Mouse (Mus musculus): ENCODE results near the gene Clstn3. TPM values are rescaled to one million over a fixed set of nuclear protein-coding genes. Genes with fewer than 3 reads are reported as not detected.

Gene Clstn3
- polyA plus RNA-seq, 1 experiment from 2014 or later = 7.6 TPM

DNA sequence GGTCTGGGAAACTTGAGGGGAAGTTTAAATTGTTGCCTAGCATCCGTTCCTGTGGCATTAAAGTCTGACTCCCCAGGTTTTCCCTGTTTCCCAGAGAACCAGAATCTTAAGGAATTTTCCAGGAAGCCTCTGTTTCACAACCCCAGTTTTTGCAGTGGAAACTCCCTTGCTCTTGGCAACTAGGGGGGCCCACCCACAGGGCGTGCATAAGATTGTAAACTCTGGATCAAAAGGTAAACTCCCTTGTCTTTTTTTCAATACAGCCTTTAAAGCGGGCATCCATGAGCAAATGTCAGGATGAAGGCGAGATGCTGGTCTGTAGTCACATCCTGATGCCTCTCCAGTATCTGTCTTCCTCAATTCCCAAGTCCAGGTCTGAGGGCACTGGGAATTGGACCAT is 36.9 kb upstream of the Clstn3 start:
- Histone ChIP-seq H3K27me3 (replicated peaks; ENCODE audit: control insufficient read depth, insufficient read depth, low read length) (no peaks in the 10 kb centered on the region), H3K9ac (ENCODE audit: low read depth, low read length) (no peak overlapping the region), H3K9me3 (ENCODE audit: control insufficient read depth, low read length) (no peaks in the 10 kb centered on the region), H3K36me3 (ENCODE audit: control insufficient read depth, insufficient read depth, low read length) (no peaks in the 10 kb centered on the region; the same call in 1 of the 2 replicates), H3K4me3 (ENCODE audit: low read depth, low read length) (no peak overlapping the region), H3K4me1 (replicated peaks; ENCODE audit: control insufficient read depth, insufficient read depth, low read length) (no peaks in the 10 kb centered on the region), H3K4me2 (no peak overlapping the region), H3K27ac (ENCODE audit: low read depth, low read length) (no peak overlapping the region)
- ATAC-seq (replicated peaks; ENCODE audit: low FRiP score) = no peak
- WGBS = 73% methylated on average over 4 of the region's 4 CpGs
- no peak for DNase-seq (ENCODE audit: low spot score)

DNA sequence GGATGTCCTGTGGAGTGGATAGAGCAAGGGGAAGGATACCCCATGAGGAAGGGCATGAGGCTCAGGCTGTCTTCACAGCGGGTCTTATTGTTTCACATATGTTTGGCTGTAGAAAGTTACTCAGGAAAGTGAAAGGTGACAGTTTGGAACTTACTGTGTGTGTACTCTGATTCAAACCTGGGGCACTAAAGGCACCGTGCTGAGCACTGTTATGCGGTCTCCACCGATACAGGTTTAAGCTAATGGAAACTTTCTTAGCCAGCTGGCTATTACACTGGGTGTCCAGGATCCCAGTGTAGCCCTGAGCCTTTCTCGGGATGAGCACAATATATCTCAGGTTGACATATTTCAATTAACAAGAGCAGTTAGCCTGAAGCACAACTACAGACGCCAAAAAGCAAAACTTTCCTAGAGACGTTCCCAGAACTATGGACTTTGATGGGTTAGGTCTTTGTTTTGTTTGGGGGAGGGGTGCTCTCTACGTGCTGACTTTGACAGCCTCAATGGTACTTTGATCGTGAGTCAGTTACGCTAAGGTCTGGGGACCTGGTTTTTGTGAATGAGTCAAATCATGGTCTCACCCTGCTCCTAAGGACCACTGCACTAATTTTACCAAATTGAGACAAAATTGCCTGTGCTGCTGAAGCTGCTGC is 35.4 kb upstream of the Clstn3 start:
- Histone ChIP-seq H3K4me1 (replicated peaks; ENCODE audit: control insufficient read depth, insufficient read depth, low read length) (no peaks in the 10 kb centered on the region), H3K27me3 (replicated peaks; ENCODE audit: control insufficient read depth, insufficient read depth, low read length) (no peaks in the 10 kb centered on the region), H3K9ac (ENCODE audit: low read depth, low read length) (no peak overlapping the region), H3K4me2 (no peak overlapping the region), H3K9me3 (ENCODE audit: control insufficient read depth, low read length) (no peaks in the 10 kb centered on the region), H3K36me3 (ENCODE audit: control insufficient read depth, insufficient read depth, low read length) (no peaks in the 10 kb centered on the region), H3K27ac (ENCODE audit: low read depth, low read length) (no peak overlapping the region; the same call in 1 of the 2 replicates), H3K4me3 (ENCODE audit: low read depth, low read length) (no peak overlapping the region)
- ATAC-seq (replicated peaks; ENCODE audit: low FRiP score) = no peak
- 52% methylated on average over 10 of the region's 10 CpGs for WGBS
- peak; percentile 26 for DNase-seq (ENCODE audit: low spot score)

DNA sequence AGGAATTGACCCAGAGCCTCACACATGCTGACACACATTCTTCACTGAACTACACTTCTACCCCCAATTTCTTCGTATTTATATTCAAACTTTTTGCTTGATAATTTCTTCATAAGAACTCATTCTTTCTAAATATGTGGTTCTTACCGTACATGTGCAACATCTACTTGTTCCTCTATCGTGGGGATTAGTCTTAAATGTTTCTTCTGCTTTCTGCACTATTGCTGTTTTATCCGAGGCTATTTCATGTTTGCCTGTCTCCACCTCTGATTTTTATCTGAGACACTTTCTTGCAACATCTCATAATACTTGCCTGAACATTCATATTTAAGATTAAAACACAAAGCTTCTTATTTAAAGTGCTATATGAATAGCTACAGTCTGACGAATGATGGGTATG is 31.5 kb upstream of the Clstn3 start:
- Histone ChIP-seq H3K9ac (ENCODE audit: low read depth, low read length) (no peak overlapping the region), H3K4me2 (no peak overlapping the region), H3K27ac (ENCODE audit: low read depth, low read length) (no peak overlapping the region), H3K9me3 (ENCODE audit: control insufficient read depth, low read length) (no peaks in the 10 kb centered on the region), H3K4me1 (replicated peaks; ENCODE audit: control insufficient read depth, insufficient read depth, low read length) (peaks cover 9% of the 10 kb centered on the region), H3K36me3 (ENCODE audit: control insufficient read depth, insufficient read depth, low read length) (no peaks in the 10 kb centered on the region), H3K27me3 (replicated peaks; ENCODE audit: control insufficient read depth, insufficient read depth, low read length) (no peaks in the 10 kb centered on the region), H3K4me3 (ENCODE audit: low read depth, low read length) (no peak overlapping the region)
- WGBS = 85% methylated on average over 5 of the region's 5 CpGs
- no peak for DNase-seq (ENCODE audit: low spot score)
- ATAC-seq (replicated peaks; ENCODE audit: low FRiP score) = no peak

DNA sequence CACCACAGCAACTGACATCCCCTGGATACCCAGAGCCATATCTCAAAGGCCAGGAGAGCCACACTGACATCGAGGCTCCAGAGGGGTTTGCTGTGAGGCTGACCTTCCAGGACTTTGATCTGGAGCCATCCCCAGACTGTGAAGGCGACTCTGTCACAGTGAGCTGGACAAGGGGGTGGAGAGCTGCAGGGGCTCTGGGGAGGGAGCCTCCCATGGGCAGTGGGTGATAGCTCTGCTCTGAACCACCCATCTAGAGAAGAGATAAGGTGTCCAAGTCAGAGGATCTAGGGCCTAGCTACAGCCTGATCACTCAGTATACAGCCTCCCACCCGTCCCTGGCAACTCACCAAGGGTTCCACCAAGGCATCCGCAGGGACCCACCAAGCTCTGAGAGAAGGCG is 29.3 kb upstream of the Clstn3 start:
- peak; percentile 36 for DNase-seq (ENCODE audit: low spot score)
- H3K9ac ChIP-seq (ENCODE audit: low read depth, low read length) = no peak overlapping the region; the same call in 1 of the 2 replicates
- no peak overlapping the region for H3K4me3 ChIP-seq (ENCODE audit: low read depth, low read length)
- H3K4me1 ChIP-seq (replicated peaks; ENCODE audit: control insufficient read depth, insufficient read depth, low read length) = peaks cover 9% of the 10 kb centered on the region
- 0 out of 2 replicates have a peak overlapping the region, but pooled peaks have one; percentile 5 for H3K4me2 ChIP-seq
- WGBS = 60% methylated on average over 5 of the region's 5 CpGs
- peak; percentile 53 for ATAC-seq (replicated peaks; ENCODE audit: low FRiP score)
- no peaks in the 10 kb centered on the region for H3K9me3 ChIP-seq (ENCODE audit: control insufficient read depth, low read length)
- no peaks in the 10 kb centered on the region for H3K36me3 ChIP-seq (ENCODE audit: control insufficient read depth, insufficient read depth, low read length)
- no peaks in the 10 kb centered on the region for H3K27me3 ChIP-seq (replicated peaks; ENCODE audit: control insufficient read depth, insufficient read depth, low read length)
- peak overlapping the region; percentile 14 for H3K27ac ChIP-seq (ENCODE audit: low read depth, low read length)

DNA sequence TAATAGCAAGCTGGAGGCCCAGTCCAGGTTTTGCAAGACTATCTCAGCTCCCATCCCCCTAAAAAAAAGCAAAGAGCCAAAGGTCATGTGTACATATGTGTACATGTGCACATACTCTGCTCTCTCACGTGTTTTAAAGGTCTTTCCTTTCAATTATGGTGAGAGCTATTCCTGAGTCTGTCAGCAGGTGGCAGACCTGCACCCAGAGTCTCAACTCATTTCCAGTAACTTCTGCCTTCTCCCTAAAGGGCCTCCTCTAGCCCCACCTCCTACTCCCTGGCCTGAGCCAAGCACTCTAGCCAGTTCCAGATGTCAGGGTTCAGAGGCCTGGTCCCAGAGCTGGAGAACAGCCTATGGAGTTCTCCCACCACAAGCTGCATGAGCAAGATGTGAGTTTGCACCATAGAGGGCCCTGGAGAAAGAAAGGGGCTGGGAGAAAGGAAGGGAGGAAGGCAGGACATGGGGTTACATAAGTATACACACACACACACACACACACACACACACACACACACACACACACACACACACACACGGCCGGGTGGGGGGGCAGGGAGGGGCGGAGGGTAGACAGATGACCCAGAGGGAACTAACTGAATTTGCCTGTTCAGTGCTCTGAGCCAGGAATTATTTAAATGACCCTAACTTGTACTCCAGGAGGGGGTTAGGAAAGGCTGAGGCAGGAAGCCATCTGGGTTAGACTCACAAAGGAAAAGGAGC is 28.4 kb upstream of the Clstn3 start, which contains the start of gene C1rl:
Gene C1rl (plus strand): TSS at position 272 of the 720 bp plus-strand sequence.
- 29% methylated on average over 2 of the region's 4 CpGs for WGBS
- no peaks in the 10 kb centered on the region for H3K36me3 ChIP-seq (ENCODE audit: control insufficient read depth, insufficient read depth, low read length)
- ATAC-seq (replicated peaks; ENCODE audit: low FRiP score) (peak; percentile 91), DNase-seq (ENCODE audit: low spot score) (peak; percentile 71)
- peak within 1 kb of the TSS; percentile 8; the same call in 1 of the 2 replicates for H3K4me3 ChIP-seq (ENCODE audit: low read depth, low read length)
- peak within 1 kb of the TSS; percentile 41 for H3K27ac ChIP-seq (ENCODE audit: low read depth, low read length)
- no peaks in the 10 kb centered on the region for H3K9me3 ChIP-seq (ENCODE audit: control insufficient read depth, low read length)
- H3K27me3 ChIP-seq (replicated peaks; ENCODE audit: control insufficient read depth, insufficient read depth, low read length) = no peaks in the 10 kb centered on the region
- peak within 1 kb of the TSS; percentile 51 for H3K9ac ChIP-seq (ENCODE audit: low read depth, low read length)
- peaks cover 9% of the 10 kb centered on the region for H3K4me1 ChIP-seq (replicated peaks; ENCODE audit: control insufficient read depth, insufficient read depth, low read length)
- H3K4me2 ChIP-seq = peak within 1 kb of the TSS; percentile 45

DNA sequence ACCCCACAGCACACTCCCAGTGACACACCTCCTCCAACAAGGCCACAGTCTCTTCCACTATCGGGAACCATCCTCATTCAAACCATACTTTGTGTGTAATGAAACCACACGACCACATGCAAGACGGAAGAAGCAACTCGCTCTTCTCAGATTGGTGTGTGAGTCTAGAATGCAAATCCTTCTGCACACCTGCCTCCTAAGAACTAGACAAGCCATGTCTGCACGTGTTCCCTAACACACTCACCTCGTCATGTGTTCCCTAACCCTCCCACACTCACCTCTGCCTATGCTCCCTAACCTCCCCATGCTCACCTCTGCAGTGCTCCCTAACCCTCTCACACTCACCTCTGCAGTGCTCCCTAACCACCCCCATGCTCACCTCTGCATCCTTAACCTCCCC is 26.8 kb upstream of the Clstn3 start:
- Histone ChIP-seq H3K27me3 (replicated peaks; ENCODE audit: control insufficient read depth, insufficient read depth, low read length) (no peaks in the 10 kb centered on the region), H3K4me2 (no peak overlapping the region), H3K9me3 (ENCODE audit: control insufficient read depth, low read length) (no peaks in the 10 kb centered on the region), H3K4me1 (replicated peaks; ENCODE audit: control insufficient read depth, insufficient read depth, low read length) (peaks cover 9% of the 10 kb centered on the region), H3K36me3 (ENCODE audit: control insufficient read depth, insufficient read depth, low read length) (no peaks in the 10 kb centered on the region), H3K4me3 (ENCODE audit: low read depth, low read length) (no peak overlapping the region), H3K27ac (ENCODE audit: low read depth, low read length) (no peak overlapping the region), H3K9ac (ENCODE audit: low read depth, low read length) (no peak overlapping the region)
- DNase-seq (ENCODE audit: low spot score) (no peak), ATAC-seq (replicated peaks; ENCODE audit: low FRiP score) (no peak)
- 78% methylated on average over 6 of the region's 6 CpGs for WGBS

DNA sequence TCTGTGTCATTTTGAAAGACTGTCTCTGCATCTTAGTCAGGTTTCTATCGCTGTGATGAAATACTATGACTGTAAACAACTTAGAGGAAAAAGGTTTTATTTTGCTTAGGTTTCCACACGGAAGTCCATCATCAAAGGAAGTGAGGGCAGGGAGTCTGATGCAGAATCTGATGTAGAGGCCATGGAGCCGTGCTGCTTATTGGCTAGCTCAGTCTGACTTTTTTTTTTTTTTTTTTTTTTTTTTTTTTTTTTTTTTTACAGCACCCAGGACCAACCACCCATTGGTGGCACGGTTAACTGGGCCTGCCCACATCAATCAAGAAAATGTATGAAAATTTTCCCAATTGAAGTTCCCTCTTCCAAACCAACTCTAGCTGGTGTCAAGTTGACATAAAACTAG is 24.4 kb upstream of the Clstn3 start:
- Histone ChIP-seq H3K4me3 (ENCODE audit: low read depth, low read length) (no peak overlapping the region), H3K27me3 (replicated peaks; ENCODE audit: control insufficient read depth, insufficient read depth, low read length) (no peaks in the 10 kb centered on the region), H3K9me3 (ENCODE audit: control insufficient read depth, low read length) (no peaks in the 10 kb centered on the region), H3K4me1 (replicated peaks; ENCODE audit: control insufficient read depth, insufficient read depth, low read length) (peaks cover 7% of the 10 kb centered on the region), H3K9ac (ENCODE audit: low read depth, low read length) (no peak overlapping the region), H3K36me3 (ENCODE audit: control insufficient read depth, insufficient read depth, low read length) (no peaks in the 10 kb centered on the region), H3K4me2 (no peak overlapping the region), H3K27ac (ENCODE audit: low read depth, low read length) (no peak overlapping the region)
- ATAC-seq (replicated peaks; ENCODE audit: low FRiP score) = no peak
- WGBS = 83% methylated on average over 4 of the region's 4 CpGs
- no peak for DNase-seq (ENCODE audit: low spot score)

DNA sequence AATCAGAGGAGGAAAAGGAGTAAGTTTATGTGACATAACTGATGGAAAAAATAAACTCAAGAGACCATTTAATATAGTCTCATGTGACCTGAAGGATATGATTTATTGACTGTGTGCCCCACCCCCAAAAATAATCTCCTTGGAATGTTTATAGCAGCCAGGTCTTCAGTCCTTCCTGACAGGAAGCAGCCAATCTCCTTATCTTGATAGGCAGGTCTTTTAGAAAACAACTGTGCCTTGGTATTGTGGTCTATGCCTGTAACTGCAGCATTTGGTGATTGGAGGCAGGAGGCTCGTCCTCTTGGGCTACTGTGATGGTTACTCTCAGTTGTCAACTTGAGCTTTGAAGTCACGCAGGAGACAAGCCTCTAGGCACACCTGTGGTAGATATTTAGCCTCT is 22.9 kb upstream of the Clstn3 start:
- H3K36me3 ChIP-seq (ENCODE audit: control insufficient read depth, insufficient read depth, low read length) = no peaks in the 10 kb centered on the region
- no peaks in the 10 kb centered on the region; the same call in 1 of the 2 replicates for H3K4me1 ChIP-seq (replicated peaks; ENCODE audit: control insufficient read depth, insufficient read depth, low read length)
- no peak overlapping the region for H3K9ac ChIP-seq (ENCODE audit: low read depth, low read length)
- H3K9me3 ChIP-seq (ENCODE audit: control insufficient read depth, low read length) = no peaks in the 10 kb centered on the region
- WGBS = 39% methylated on average over 2 of the region's 2 CpGs
- no peak overlapping the region for H3K4me3 ChIP-seq (ENCODE audit: low read depth, low read length)
- no peak for ATAC-seq (replicated peaks; ENCODE audit: low FRiP score)
- H3K4me2 ChIP-seq = no peak overlapping the region
- H3K27me3 ChIP-seq (replicated peaks; ENCODE audit: control insufficient read depth, insufficient read depth, low read length) = no peaks in the 10 kb centered on the region
- H3K27ac ChIP-seq (ENCODE audit: low read depth, low read length) = no peak overlapping the region
- DNase-seq (ENCODE audit: low spot score) = no peak

Measured in liver, embryonic 11.5 days (tissue).